Mouse (Mus musculus): ENCODE data around the gene Gm10097.

GRCm38 (mm10) chr10:5110773-5111172 lies 41.8 kb downstream of the Gm10097 start:
- TF ChIP-seq CTCF (IDR thresholded peaks at IDR 0.05; ENCODE audit: borderline replicate concordance, extremely low read depth, insufficient read depth, insufficient read length) (no peak), POLR2A (IDR thresholded peaks at IDR 0.05; ENCODE audit: borderline replicate concordance, extremely low read depth, insufficient read depth, insufficient read length, poor library complexity, severe bottlenecking) (no peak)
